Mouse (Mus musculus) ovary, postnatal 14 days (tissue): ENCODE data around the gene Ncam2.
A peak's percentile ranks its signal among the peaks of the same experiment; 100 is the strongest.
"Not testable (repeated sequence)": the region's sequence is repeated elsewhere in the genome, so short reads cannot be mapped to it uniquely, and the experiment has no call there.

ENCODE experiments used
- DNase-seq: peaks from one replicate; pipeline ENCODE4 v3.0.0; 2022; ENCODE audit warnings: low spot score

Ncam2 gene

GRCm38 (mm10) chr16:81285882-81286281, 85.4 kb downstream of the Ncam2 start:
- no peak for DNase-seq

GRCm38 (mm10) chr16:81303806-81304205, 103.3 kb downstream of the Ncam2 start:
- no peak for DNase-seq

- DNase-seq, result no peak
These were observed 108.7 kb downstream of the Ncam2 start for GRCm38 (mm10) chr16:81309215-81309614.

- no peak for DNase-seq
These were observed 118.5 kb downstream of the Ncam2 start for GRCm38 (mm10) chr16:81319037-81319436.

- peak; percentile 18 for DNase-seq
These were observed 130.0 kb downstream of the Ncam2 start for GRCm38 (mm10) chr16:81330539-81330938.

- no peak for DNase-seq
These were observed 165.4 kb downstream of the Ncam2 start for GRCm38 (mm10) chr16:81365901-81366300.

- no peak for DNase-seq
These were observed 173.7 kb downstream of the Ncam2 start for GRCm38 (mm10) chr16:81374234-81374633.

GRCm38 (mm10) chr16:81380434-81380833, 179.9 kb downstream of the Ncam2 start:
- no peak for DNase-seq

GRCm38 (mm10) chr16:81388646-81389045, 188.1 kb downstream of the Ncam2 start:
- no peak for DNase-seq

GRCm38 (mm10) chr16:81434559-81434958, 234.1 kb downstream of the Ncam2 start:
- DNase-seq, result no peak

GRCm38 (mm10) chr16:81437091-81437867, 236.8 kb downstream of the Ncam2 start:
- DNase-seq, result no peak

GRCm38 (mm10) chr16:81437868-81438249, 237.4 kb downstream of the Ncam2 start:
- no peak for DNase-seq

GRCm38 (mm10) chr16:81450851-81451250, 250.4 kb downstream of the Ncam2 start:
- DNase-seq, result no peak

GRCm38 (mm10) chr16:81452988-81453387, 252.5 kb downstream of the Ncam2 start:
- DNase-seq, result no peak

GRCm38 (mm10) chr16:81454472-81454871, 254.0 kb downstream of the Ncam2 start:
- DNase-seq, result no peak

GRCm38 (mm10) chr16:81462731-81463130, 262.2 kb downstream of the Ncam2 start:
- DNase-seq, result not testable (repeated sequence)

GRCm38 (mm10) chr16:81472925-81473324, 272.4 kb downstream of the Ncam2 start:
- no peak for DNase-seq

GRCm38 (mm10) chr16:81481058-81481457, 280.6 kb downstream of the Ncam2 start:
- no peak for DNase-seq

- no peak for DNase-seq
These were observed 295.6 kb downstream of the Ncam2 start for GRCm38 (mm10) chr16:81496111-81496510.

- DNase-seq, result no peak
These were observed 302.1 kb downstream of the Ncam2 start for GRCm38 (mm10) chr16:81502578-81502977.

GRCm38 (mm10) chr16:81536230-81536629, 335.7 kb downstream of the Ncam2 start:
- no peak for DNase-seq

- DNase-seq, result no peak
These were observed 387.1 kb downstream of the Ncam2 start for GRCm38 (mm10) chr16:81587565-81588107.

GRCm38 (mm10) chr16:81623276-81623675, 422.8 kb downstream of the Ncam2 start:
- DNase-seq, result no peak

- DNase-seq, result no peak
These were observed 423.3 kb downstream of the Ncam2 start for GRCm38 (mm10) chr16:81623776-81624175.
